Mouse (Mus musculus): Measurements from ENCODE around the gene Lin7c. TPM values are rescaled to one million over a fixed set of nuclear protein-coding genes. Genes with fewer than 3 reads are reported as not detected.

Gene Lin7c
- polyA plus RNA-seq, 1 experiment: 7.0 TPM

GRCm38 (mm10) chr2:109946426-109946825 lies 55.8 kb downstream of the Lin7c start:
- peaks cover 42% of the 10 kb centered on the region for H3K79me2 ChIP-seq (ENCODE audit: control insufficient read depth, insufficient read depth)
- H3K4me2 ChIP-seq (ENCODE audit: low read depth): no peak overlapping the region

GRCm38 (mm10) chr2:109949519-109949918 lies 58.9 kb downstream of the Lin7c start:
- Histone ChIP-seq H3K4me3 (no peak overlapping the region), H3K79me2 (ENCODE audit: control insufficient read depth, insufficient read depth) (peaks cover 36% of the 10 kb centered on the region), H3K36me3 (ENCODE audit: control insufficient read depth, insufficient read depth) (no peaks in the 10 kb centered on the region), H3K4me2 (ENCODE audit: low read depth) (no peak overlapping the region), H3ac (ENCODE audit: control insufficient read depth, insufficient read length) (no peak overlapping the region), H3K27me3 (ENCODE audit: control insufficient read depth, insufficient read depth, insufficient read length) (no peaks in the 10 kb centered on the region)
- no peak for TF ChIP-seq MYOG (IDR thresholded peaks at IDR 0.05; ENCODE audit: control insufficient read depth in 1 of 3, insufficient read depth in 1 of 3, insufficient read length in 2 of 3, low read depth in 2 of 3)
- no peak for TF ChIP-seq TCF3 (IDR thresholded peaks at IDR 0.05; ENCODE audit: insufficient read length, low read depth)
- no peak for TF ChIP-seq SRF (IDR thresholded peaks at IDR 0.05; ENCODE audit: control insufficient read depth, insufficient read length, low read depth)
- TF ChIP-seq CEBPB (IDR thresholded peaks at IDR 0.05; ENCODE audit: insufficient read depth, poor library complexity, severe bottlenecking): no peak
- no peak for TF ChIP-seq USF1 (IDR thresholded peaks at IDR 0.05; ENCODE audit: low read depth)
- no peak for TF ChIP-seq MAX (IDR thresholded peaks at IDR 0.05; ENCODE audit: low read depth)
- TF ChIP-seq TCF12 (IDR thresholded peaks at IDR 0.05; ENCODE audit: insufficient read depth, poor library complexity, severe bottlenecking): no peak

More at GRCm38 (mm10) chr2:109946426-109946825, 55.8 kb downstream of the Lin7c start:
- Histone ChIP-seq H3K4me3 (no peak overlapping the region), H3K27me3 (ENCODE audit: control insufficient read depth, insufficient read depth, insufficient read length) (no peaks in the 10 kb centered on the region), H3ac (ENCODE audit: control insufficient read depth, insufficient read length) (no peak overlapping the region), H3K36me3 (ENCODE audit: control insufficient read depth, insufficient read depth) (no peaks in the 10 kb centered on the region)
- TF ChIP-seq MYOG (IDR thresholded peaks at IDR 0.05; ENCODE audit: control insufficient read depth in 1 of 3, insufficient read depth in 1 of 3, insufficient read length in 2 of 3, low read depth in 2 of 3) (no peak), TCF3 (IDR thresholded peaks at IDR 0.05; ENCODE audit: insufficient read length, low read depth) (no peak), SRF (IDR thresholded peaks at IDR 0.05; ENCODE audit: control insufficient read depth, insufficient read length, low read depth) (no peak), CEBPB (IDR thresholded peaks at IDR 0.05; ENCODE audit: insufficient read depth, poor library complexity, severe bottlenecking) (no peak)

DNA sequence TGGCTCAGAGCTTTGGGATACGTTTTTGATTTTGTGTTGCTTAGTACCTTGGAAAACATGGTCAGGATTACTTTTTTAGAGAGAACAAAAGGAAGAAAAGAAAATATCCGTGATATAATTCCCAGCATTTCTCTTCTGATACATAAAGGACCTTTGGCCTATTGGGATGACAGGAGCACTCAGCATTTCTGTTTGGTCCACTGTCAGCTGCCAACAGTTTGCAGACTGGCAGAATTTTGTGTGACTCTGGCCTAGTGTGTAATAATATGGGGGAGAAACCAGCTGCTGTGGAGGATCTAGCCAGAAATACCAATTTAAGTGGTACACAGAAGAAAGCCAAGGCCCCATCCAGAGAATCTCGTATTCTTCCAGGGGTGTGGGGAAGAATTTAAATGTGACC lies 59.7 kb downstream of the Lin7c start:
- H3K4me3 ChIP-seq: no peak overlapping the region
- no peaks in the 10 kb centered on the region for H3K27me3 ChIP-seq (ENCODE audit: control insufficient read depth, insufficient read depth, insufficient read length)
- H3K4me2 ChIP-seq (ENCODE audit: low read depth): no peak overlapping the region
- H3K79me2 ChIP-seq (ENCODE audit: control insufficient read depth, insufficient read depth): peaks cover 42% of the 10 kb centered on the region
- no peak for TF ChIP-seq MAX (IDR thresholded peaks at IDR 0.05; ENCODE audit: low read depth)
- TF ChIP-seq MYOG (IDR thresholded peaks at IDR 0.05; ENCODE audit: control insufficient read depth in 1 of 3, insufficient read depth in 1 of 3, insufficient read length in 2 of 3, low read depth in 2 of 3): no peak
- TF ChIP-seq CEBPB (IDR thresholded peaks at IDR 0.05; ENCODE audit: insufficient read depth, poor library complexity, severe bottlenecking): no peak
- TF ChIP-seq MYOD1 (IDR thresholded peaks at IDR 0.05; ENCODE audit: control insufficient read depth in 1 of 3, insufficient read length in 2 of 3, low read depth in 2 of 3): no peak
- no peak for TF ChIP-seq REST (IDR thresholded peaks at IDR 0.05; ENCODE audit: insufficient read depth, insufficient read length)
- TF ChIP-seq E2F4 (IDR thresholded peaks at IDR 0.05; ENCODE audit: insufficient read depth): no peak
- no peak for TF ChIP-seq TCF12 (IDR thresholded peaks at IDR 0.05; ENCODE audit: insufficient read depth, poor library complexity, severe bottlenecking)
- TF ChIP-seq POLR2A (IDR thresholded peaks at IDR 0.05; ENCODE audit: insufficient read length, low read depth): no peak
- TF ChIP-seq POLR2AphosphoS2 (IDR thresholded peaks at IDR 0.05; ENCODE audit: insufficient read length, low read depth): no peak
- H3K36me3 ChIP-seq (ENCODE audit: control insufficient read depth, insufficient read depth): no peaks in the 10 kb centered on the region
- H3ac ChIP-seq (ENCODE audit: control insufficient read depth, insufficient read length): no peak overlapping the region

Other genes with a start within 250 kb of the Lin7c start
- 3.3 TPM for gene Bdnf, start 216.2 kb upstream of the Lin7c start, polyA plus RNA-seq (2012; fragmentation: generic; extraction: Trizol)
- gene Lgr4, start 26.8 kb downstream of the Lin7c start, polyA plus RNA-seq (2012; fragmentation: generic; extraction: Trizol): 3.8 TPM
- gene Ccdc34, start 127.0 kb downstream of the Lin7c start, polyA plus RNA-seq (2012; fragmentation: generic; extraction: Trizol): 11.0 TPM

All from myocyte (in vitro differentiated cells).